Mouse (Mus musculus): ENCODE measurements around the gene Pomt2. TPM values are rescaled to one million over a fixed set of nuclear protein-coding genes. Genes with fewer than 3 reads are reported as not detected.

The Pomt2 gene
- polyA plus RNA-seq, 1 experiment: 22.4 TPM

DNA sequence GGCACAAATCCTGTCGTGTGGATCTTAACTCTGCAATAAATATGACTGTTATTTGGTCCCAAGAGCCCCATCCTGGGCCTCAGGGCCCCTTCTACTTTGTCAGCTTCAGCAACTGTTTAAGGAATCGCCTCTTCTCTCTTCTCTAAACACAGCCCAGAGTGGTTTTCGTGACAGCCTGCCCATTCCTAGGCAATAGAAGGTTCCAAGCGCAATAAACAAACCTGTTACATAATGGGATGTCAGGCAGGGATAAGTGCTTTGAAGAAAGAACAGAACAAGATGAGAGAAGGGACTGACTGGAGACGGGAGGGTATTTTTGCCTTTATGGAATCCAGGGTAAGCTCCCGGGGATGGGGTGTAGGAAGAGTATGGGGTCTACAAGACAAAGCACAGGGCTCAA is 54.1 kb downstream of the Pomt2 start:
- H3K4me3 ChIP-seq (replicated peaks; ENCODE audit: insufficient read depth, low read depth, low read length): no peak overlapping the region
- H3K27ac ChIP-seq (ENCODE audit: insufficient read depth, low read length): no peak overlapping the region
- no peaks in the 10 kb centered on the region for H3K27me3 ChIP-seq (ENCODE audit: control insufficient read depth, insufficient read depth, low read length)
- no peak for DNase-seq
- no peak for TF ChIP-seq CTCF (IDR thresholded peaks at IDR 0.05; ENCODE audit: borderline replicate concordance, insufficient read depth, low read depth, low read length)
- no peak for TF ChIP-seq POLR2A (IDR thresholded peaks at IDR 0.05; ENCODE audit: borderline replicate concordance, insufficient read depth, low read length)
- 61% methylated on average over 6 of the region's 6 CpGs for WGBS
- peaks cover 12% of the 10 kb centered on the region for H3K4me1 ChIP-seq (ENCODE audit: control insufficient read depth, insufficient read depth, low read length)

DNA sequence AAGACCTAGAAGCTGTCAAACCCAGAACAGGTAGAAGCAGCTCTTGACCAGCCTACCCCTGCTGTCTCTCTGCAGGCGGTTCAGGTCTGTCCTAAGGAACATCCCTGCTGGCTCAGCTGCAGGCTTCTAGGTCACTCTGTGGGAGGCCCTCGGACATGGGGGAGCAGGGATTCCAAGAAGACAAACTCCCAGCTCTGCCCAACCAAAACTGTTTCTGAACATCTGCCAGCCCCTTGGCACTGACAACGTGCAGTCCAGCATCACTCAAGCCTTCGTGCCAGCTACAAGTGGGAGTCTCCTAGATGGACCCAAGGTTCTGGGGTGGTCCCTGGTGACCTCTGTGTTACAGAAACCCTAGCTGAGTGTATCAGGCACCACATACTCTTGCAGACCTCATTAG is 54.5 kb downstream of the Pomt2 start:
- Histone ChIP-seq H3K4me3 (replicated peaks; ENCODE audit: insufficient read depth, low read depth, low read length) (no peak overlapping the region), H3K27ac (ENCODE audit: insufficient read depth, low read length) (no peak overlapping the region), H3K4me1 (ENCODE audit: control insufficient read depth, insufficient read depth, low read length) (peaks cover 12% of the 10 kb centered on the region), H3K27me3 (ENCODE audit: control insufficient read depth, insufficient read depth, low read length) (no peaks in the 10 kb centered on the region)
- TF ChIP-seq CTCF (IDR thresholded peaks at IDR 0.05; ENCODE audit: borderline replicate concordance, insufficient read depth, low read depth, low read length) (no peak), POLR2A (IDR thresholded peaks at IDR 0.05; ENCODE audit: borderline replicate concordance, insufficient read depth, low read length) (no peak)
- 11% methylated on average over 4 of the region's 4 CpGs for WGBS
- DNase-seq: peak; percentile 40 to 41

DNA sequence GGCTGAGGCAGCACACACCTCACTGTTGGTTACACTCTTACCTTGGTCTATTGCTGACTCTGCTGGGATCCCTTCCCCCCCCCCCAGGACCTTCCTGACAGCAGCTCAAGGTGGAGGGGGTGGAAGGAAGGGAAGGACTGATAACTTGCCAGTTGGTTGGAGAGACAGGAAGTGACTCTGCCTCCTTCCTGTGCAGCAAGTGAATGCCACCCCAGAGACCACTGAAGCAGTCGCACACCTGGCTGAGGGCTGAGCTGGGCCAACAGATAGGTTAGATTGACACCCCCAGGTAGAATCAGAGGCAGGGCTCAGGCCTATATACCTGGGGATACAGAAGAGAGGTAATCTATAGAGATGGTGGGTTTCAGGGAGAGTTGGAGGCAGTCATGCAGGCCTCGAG is 55.9 kb downstream of the Pomt2 start:
- Histone ChIP-seq H3K4me1 (ENCODE audit: control insufficient read depth, insufficient read depth, low read length) (peaks cover 12% of the 10 kb centered on the region), H3K27ac (ENCODE audit: insufficient read depth, low read length) (no peak overlapping the region), H3K27me3 (ENCODE audit: control insufficient read depth, insufficient read depth, low read length) (no peaks in the 10 kb centered on the region), H3K4me3 (replicated peaks; ENCODE audit: insufficient read depth, low read depth, low read length) (no peak overlapping the region)
- no peak for DNase-seq
- WGBS: 95% methylated on average over 2 of the region's 2 CpGs
- TF ChIP-seq CTCF (IDR thresholded peaks at IDR 0.05; ENCODE audit: borderline replicate concordance, insufficient read depth, low read depth, low read length): no peak
- TF ChIP-seq POLR2A (IDR thresholded peaks at IDR 0.05; ENCODE audit: borderline replicate concordance, insufficient read depth, low read length): no peak

DNA sequence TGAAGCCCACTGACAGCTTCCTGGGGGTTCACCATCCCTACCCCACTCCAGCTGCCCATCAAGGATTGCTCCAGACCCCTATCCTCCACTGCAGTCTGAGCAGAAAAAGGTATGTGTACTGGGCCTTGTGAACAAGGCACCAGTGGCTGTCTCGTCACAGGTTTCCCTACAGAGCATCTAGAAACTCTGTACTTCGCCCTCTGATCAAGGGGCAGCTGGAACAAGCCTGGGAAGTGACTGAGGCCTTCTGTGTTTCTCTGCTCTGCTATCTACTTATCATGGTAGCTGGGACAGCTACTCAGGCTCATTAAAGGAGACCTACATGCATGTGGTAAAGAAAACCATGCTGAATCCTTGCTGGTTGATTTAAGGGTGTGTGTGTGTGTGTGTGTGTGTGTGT is 58.1 kb downstream of the Pomt2 start:
- peaks cover 12% of the 10 kb centered on the region for H3K4me1 ChIP-seq (ENCODE audit: control insufficient read depth, insufficient read depth, low read length)
- no peak overlapping the region for H3K27ac ChIP-seq (ENCODE audit: insufficient read depth, low read length)
- H3K4me3 ChIP-seq (replicated peaks; ENCODE audit: insufficient read depth, low read depth, low read length): no peak overlapping the region
- no peaks in the 10 kb centered on the region for H3K27me3 ChIP-seq (ENCODE audit: control insufficient read depth, insufficient read depth, low read length)
- no peak for TF ChIP-seq POLR2A (IDR thresholded peaks at IDR 0.05; ENCODE audit: borderline replicate concordance, insufficient read depth, low read length)
- TF ChIP-seq CTCF (IDR thresholded peaks at IDR 0.05; ENCODE audit: borderline replicate concordance, insufficient read depth, low read depth, low read length): no peak
- DNase-seq: no peak
- WGBS: 88% methylated on average over 2 of the region's 2 CpGs

DNA sequence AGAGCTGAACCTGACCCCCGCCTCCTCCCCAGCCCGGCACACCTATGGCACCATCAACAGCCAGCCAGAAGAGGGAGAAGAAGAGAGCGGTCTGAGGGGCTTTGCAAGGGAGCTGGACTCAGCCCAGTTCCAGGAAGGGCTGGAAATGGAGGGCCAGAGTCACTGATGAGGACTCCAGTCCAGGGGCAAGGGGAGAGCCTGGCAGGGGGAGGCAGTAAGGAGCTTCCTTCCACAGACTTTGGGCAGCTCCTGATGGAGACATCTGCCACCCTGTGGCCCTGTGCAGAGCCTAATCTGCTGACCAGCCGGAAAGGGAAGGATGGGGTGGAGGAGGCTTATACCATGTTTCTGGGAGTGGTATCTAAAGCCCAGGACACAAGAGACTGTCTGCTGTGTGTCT is 58.5 kb downstream of the Pomt2 start:
- peaks cover 12% of the 10 kb centered on the region for H3K4me1 ChIP-seq (ENCODE audit: control insufficient read depth, insufficient read depth, low read length)
- no peak for DNase-seq
- TF ChIP-seq POLR2A (IDR thresholded peaks at IDR 0.05; ENCODE audit: borderline replicate concordance, insufficient read depth, low read length) (no peak), CTCF (IDR thresholded peaks at IDR 0.05; ENCODE audit: borderline replicate concordance, insufficient read depth, low read depth, low read length) (no peak)
- H3K4me3 ChIP-seq (replicated peaks; ENCODE audit: insufficient read depth, low read depth, low read length): no peak overlapping the region
- no peaks in the 10 kb centered on the region for H3K27me3 ChIP-seq (ENCODE audit: control insufficient read depth, insufficient read depth, low read length)
- no peak overlapping the region for H3K27ac ChIP-seq (ENCODE audit: insufficient read depth, low read length)
- whole genome bisulfite sequencing: 68% methylated on average over 4 of the region's 4 CpGs

DNA sequence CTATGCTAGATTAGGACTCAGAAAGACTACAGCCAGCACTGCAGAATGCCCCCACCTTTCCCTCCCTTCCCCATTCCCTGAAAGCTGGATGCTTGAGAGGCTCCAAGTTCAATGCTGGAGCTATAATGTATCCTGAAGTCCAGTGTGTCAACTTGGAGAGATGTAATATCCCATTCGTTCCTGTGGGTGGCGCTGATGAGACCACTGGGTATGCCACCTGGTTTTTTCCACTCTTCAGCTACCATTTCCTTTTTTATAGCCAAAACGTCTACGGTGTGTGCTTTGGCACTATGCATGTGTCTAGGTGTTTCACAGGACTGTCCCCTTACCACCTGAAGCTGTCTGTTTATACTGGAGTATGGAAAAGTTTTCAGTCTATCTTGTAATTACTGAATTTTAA is 59.4 kb downstream of the Pomt2 start:
- Histone ChIP-seq H3K4me3 (replicated peaks; ENCODE audit: insufficient read depth, low read depth, low read length) (no peak overlapping the region), H3K4me1 (ENCODE audit: control insufficient read depth, insufficient read depth, low read length) (peaks cover 10% of the 10 kb centered on the region), H3K27me3 (ENCODE audit: control insufficient read depth, insufficient read depth, low read length) (no peaks in the 10 kb centered on the region), H3K27ac (ENCODE audit: insufficient read depth, low read length) (no peak overlapping the region)
- no peak for TF ChIP-seq POLR2A (IDR thresholded peaks at IDR 0.05; ENCODE audit: borderline replicate concordance, insufficient read depth, low read length)
- TF ChIP-seq CTCF (IDR thresholded peaks at IDR 0.05; ENCODE audit: borderline replicate concordance, insufficient read depth, low read depth, low read length): peak; percentile 57; the same call in 1 of the 2 replicates
- no peak for DNase-seq
- WGBS: 23% methylated on average over 4 of the region's 4 CpGs

DNA sequence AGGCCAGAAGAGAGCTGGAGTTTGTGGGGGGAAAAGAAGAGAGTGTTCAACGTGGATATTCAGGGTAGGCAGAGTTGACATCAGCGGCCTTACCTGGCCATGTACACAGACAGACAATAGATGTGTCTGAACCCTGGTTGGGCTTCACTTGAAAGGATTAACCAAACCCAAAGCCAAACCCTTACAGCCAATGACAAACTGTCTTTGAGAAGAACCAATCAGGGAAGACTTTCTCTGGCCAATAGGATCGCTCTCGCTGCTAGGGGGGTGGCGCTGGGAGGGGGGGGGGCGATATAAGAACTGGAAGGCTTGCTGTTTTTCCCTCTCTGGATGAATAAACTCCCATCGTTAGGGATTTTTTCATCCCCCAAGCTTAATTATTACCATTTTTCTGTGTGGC is 60.5 kb downstream of the Pomt2 start:
- Histone ChIP-seq H3K4me3 (replicated peaks; ENCODE audit: insufficient read depth, low read depth, low read length) (no peak overlapping the region), H3K27me3 (ENCODE audit: control insufficient read depth, insufficient read depth, low read length) (no peaks in the 10 kb centered on the region), H3K27ac (ENCODE audit: insufficient read depth, low read length) (no peak overlapping the region), H3K4me1 (ENCODE audit: control insufficient read depth, insufficient read depth, low read length) (peaks cover under 1% of the 10 kb centered on the region)
- 61% methylated on average over 7 of the region's 7 CpGs for WGBS
- TF ChIP-seq CTCF (IDR thresholded peaks at IDR 0.05; ENCODE audit: borderline replicate concordance, insufficient read depth, low read depth, low read length): no peak
- no peak for TF ChIP-seq POLR2A (IDR thresholded peaks at IDR 0.05; ENCODE audit: borderline replicate concordance, insufficient read depth, low read length)
- DNase-seq: no peak

DNA sequence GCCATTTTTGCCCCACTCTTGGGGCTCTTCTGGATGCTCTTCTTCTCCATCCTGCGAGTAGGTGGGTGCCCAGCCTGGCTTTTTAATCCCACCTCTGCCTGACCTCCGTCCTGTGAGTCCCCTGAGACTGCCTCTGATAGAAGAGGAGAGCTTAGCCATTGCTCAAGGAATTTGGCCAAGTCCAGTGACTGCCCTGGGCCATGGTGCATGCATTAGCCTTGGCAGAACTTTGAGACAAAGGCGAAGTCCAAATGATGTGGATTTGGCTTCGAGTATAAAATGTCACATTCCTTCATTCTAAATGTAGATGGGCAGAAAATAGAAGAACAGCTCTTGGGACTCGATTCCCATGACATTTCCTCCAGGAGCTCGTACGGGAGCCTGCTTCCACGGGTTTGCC is 65.0 kb downstream of the Pomt2 start:
- WGBS: 61% methylated on average over 8 of the region's 8 CpGs
- no peaks in the 10 kb centered on the region for H3K27me3 ChIP-seq (ENCODE audit: control insufficient read depth, insufficient read depth, low read length)
- TF ChIP-seq POLR2A (IDR thresholded peaks at IDR 0.05; ENCODE audit: borderline replicate concordance, insufficient read depth, low read length) (no peak), CTCF (IDR thresholded peaks at IDR 0.05; ENCODE audit: borderline replicate concordance, insufficient read depth, low read depth, low read length) (no peak)
- no peak overlapping the region for H3K27ac ChIP-seq (ENCODE audit: insufficient read depth, low read length)
- H3K4me3 ChIP-seq (replicated peaks; ENCODE audit: insufficient read depth, low read depth, low read length): no peak overlapping the region
- H3K4me1 ChIP-seq (ENCODE audit: control insufficient read depth, insufficient read depth, low read length): no peaks in the 10 kb centered on the region
- no peak for DNase-seq

Data from cerebellum, adult 2 months (tissue).